Mouse (Mus musculus): ENCODE measurements around the gene Zfp60. TPM values are rescaled to one million over a fixed set of nuclear protein-coding genes. Genes with fewer than 3 reads are reported as not detected.

The Zfp60 gene
- polyA plus RNA-seq, 1 experiment from 2014 or later: 3.9 TPM

DNA sequence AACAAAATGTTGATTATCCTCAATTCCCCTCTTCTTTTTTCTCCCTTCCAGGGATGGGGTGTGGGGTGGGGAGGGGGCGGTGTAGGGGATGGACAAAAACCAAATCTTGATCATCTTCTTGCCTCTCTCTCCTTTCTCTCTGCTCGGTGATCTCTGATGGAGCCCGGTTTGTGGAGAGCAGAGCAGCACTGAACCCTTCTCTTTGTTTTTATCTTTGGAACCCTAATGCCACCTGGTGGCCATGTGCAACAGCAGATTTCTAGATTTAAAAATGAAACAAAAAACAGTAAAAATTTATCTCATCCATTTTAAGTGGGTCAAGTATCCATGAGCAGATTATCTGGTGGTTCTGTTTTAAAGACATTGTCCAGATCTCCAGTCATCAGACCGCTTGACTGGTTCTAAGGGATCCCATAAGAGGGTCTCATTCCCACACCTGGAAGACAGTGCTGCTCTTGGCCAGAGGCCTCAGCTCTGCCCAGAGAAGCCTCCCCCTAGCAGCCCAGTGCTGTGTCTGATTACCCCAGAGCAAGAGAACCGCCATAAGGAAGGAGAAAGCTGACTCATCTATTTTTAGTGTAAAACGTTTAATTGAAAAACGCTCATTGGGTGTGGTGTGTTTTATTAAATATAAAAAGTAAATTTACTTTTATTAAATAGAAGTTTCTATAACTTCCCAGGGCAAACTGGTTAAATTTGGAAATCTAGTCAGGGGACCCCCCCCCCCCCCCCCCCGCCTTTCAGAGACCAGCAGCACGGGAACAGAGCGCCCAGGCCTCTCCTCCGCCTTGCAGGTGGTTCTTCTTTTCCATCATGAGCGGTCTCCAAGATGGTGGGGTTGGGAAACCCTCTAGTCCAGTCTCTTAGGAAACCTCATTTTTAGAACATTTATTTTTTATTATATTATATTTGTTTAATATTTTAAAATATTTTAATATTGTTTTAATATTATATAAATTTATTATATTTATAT is 5.3 kb upstream of the Zfp60 start:
- 39% methylated on average over 12 of the region's 12 CpGs for WGBS (ENCODE audit: insufficient replicate concordance)
- Histone ChIP-seq H3K27ac (ENCODE audit: low read depth) (no peak overlapping the region), H3K4me1 (ENCODE audit: insufficient read depth) (0 out of 2 replicates have a peak, but pooled peaks cover under 1% of the 10 kb centered on the region), H3K4me2 (ENCODE audit: low read depth, low read length) (no peak overlapping the region), H3K9me3 (ENCODE audit: low read length) (no peaks in the 10 kb centered on the region), H3K27me3 (ENCODE audit: insufficient read depth, low read length) (no peaks in the 10 kb centered on the region), H3K4me3 (ENCODE audit: low read depth, low read length) (no peak overlapping the region), H3K36me3 (replicated peaks; ENCODE audit: insufficient read depth, low read length) (no peaks in the 10 kb centered on the region), H3K9ac (replicated peaks) (no peak overlapping the region)
- peak; percentile 51; the same call in 1 of the 2 replicates for ATAC-seq
- peak; percentile 61 for TF ChIP-seq CTCF (IDR thresholded peaks at IDR 0.05; ENCODE audit: low read depth)
- peak; percentile 25; the same call in 1 of the 2 replicates for TF ChIP-seq EP300 (IDR thresholded peaks at IDR 0.05; ENCODE audit: low read depth)
- DNase-seq: peak; percentile 29

DNA sequence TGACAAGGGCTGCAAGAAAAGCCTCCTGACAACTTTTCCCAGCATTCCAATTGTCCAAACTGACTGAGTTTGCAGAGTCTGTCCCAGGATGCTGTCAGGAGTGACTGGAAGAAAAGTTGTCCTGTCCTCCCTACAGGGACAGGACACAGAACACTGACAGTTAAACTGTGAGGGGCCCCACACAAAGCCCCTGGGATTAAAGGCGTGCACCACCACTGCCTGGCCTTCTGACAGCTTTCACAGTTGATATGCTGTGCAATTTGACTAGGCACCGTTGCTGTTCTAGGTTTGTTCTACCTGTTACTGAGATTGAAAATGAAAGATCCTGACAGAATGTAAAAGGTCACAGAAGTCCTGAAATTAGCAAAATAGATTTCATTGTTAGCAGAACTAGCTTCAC is 3.7 kb upstream of the Zfp60 start:
- Histone ChIP-seq H3K27me3 (ENCODE audit: insufficient read depth, low read length) (no peaks in the 10 kb centered on the region), H3K4me2 (ENCODE audit: low read depth, low read length) (no peak overlapping the region), H3K9me3 (ENCODE audit: low read length) (no peaks in the 10 kb centered on the region), H3K9ac (replicated peaks) (no peak overlapping the region), H3K4me3 (ENCODE audit: low read depth, low read length) (no peak overlapping the region), H3K27ac (ENCODE audit: low read depth) (no peak overlapping the region), H3K36me3 (replicated peaks; ENCODE audit: insufficient read depth, low read length) (no peaks in the 10 kb centered on the region), H3K4me1 (ENCODE audit: insufficient read depth) (peaks cover 8% of the 10 kb centered on the region; the same call in 1 of the 2 replicates)
- WGBS (ENCODE audit: insufficient replicate concordance): 54% methylated on average over 2 of the region's 2 CpGs
- no peak for ATAC-seq
- DNase-seq: no peak
- TF ChIP-seq EP300 (IDR thresholded peaks at IDR 0.05; ENCODE audit: low read depth): no peak
- TF ChIP-seq CTCF (IDR thresholded peaks at IDR 0.05; ENCODE audit: low read depth): no peak

DNA sequence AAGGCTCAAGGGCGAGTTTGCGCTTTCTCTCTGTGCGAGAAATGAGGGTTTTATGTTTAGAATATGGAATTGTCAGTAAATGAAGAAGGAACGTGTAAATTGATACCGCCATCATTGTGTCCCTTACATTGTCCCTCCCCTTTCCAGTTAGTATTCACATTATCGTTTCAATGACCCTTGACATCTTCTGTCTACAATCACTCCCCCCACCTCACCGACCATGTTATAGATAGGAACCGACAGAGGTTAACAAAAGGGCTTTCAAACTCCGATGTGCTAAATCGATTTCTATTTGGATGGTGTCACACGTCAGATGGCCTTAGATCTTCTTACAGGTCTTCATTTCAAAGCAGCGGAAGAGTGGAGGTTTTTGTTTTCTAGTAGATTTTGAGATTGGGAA is 757 bp downstream of the Zfp60 start:
- H3K4me1 ChIP-seq (ENCODE audit: insufficient read depth): peaks cover 10% of the 10 kb centered on the region; the same call in 1 of the 2 replicates

DNA sequence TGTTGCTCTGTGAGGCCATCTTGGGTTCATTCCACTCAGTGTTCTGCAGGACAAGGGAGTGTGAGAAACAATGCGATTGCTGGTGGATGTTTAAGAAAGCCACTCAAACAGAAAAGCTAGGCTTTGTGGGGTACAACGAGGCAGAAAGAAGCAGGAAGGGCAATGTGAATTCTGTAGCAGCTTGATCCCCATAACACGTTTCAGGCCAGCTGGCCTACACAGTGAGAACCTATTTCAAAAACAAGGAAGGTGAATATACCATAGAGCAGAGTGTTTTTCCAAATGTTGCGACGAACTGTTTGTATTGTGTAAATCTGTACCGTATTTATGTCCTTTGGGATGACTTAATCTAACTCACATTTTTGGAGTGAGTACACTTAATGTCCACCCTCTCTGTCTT is 1.3 kb downstream of the Zfp60 start:
- Histone ChIP-seq H3K27me3 (ENCODE audit: insufficient read depth, low read length) (no peaks in the 10 kb centered on the region), H3K27ac (ENCODE audit: low read depth) (no peak overlapping the region), H3K4me3 (ENCODE audit: low read depth, low read length) (no peak overlapping the region), H3K36me3 (replicated peaks; ENCODE audit: insufficient read depth, low read length) (no peaks in the 10 kb centered on the region), H3K9me3 (ENCODE audit: low read length) (no peaks in the 10 kb centered on the region), H3K4me2 (ENCODE audit: low read depth, low read length) (peak overlapping the region; percentile 86; the same call in 1 of the 2 replicates), H3K4me1 (ENCODE audit: insufficient read depth) (peaks cover 10% of the 10 kb centered on the region; the same call in 1 of the 2 replicates), H3K9ac (replicated peaks) (no peak overlapping the region)
- WGBS (ENCODE audit: insufficient replicate concordance): 75% methylated on average over 6 of the region's 6 CpGs
- DNase-seq (no peak), ATAC-seq (no peak)
- no peak for TF ChIP-seq CTCF (IDR thresholded peaks at IDR 0.05; ENCODE audit: low read depth)
- TF ChIP-seq EP300 (IDR thresholded peaks at IDR 0.05; ENCODE audit: low read depth): no peak

More for the DNA sequence above, 757 bp downstream of the Zfp60 start:
- H3K4me3 ChIP-seq (ENCODE audit: low read depth, low read length): peak overlapping the region; percentile 61
- no peak for TF ChIP-seq EP300 (IDR thresholded peaks at IDR 0.05; ENCODE audit: low read depth)
- TF ChIP-seq CTCF (IDR thresholded peaks at IDR 0.05; ENCODE audit: low read depth): no peak
- ATAC-seq (peak; percentile 22), DNase-seq (no peak)
- no peaks in the 10 kb centered on the region for H3K36me3 ChIP-seq (replicated peaks; ENCODE audit: insufficient read depth, low read length)
- peak overlapping the region; percentile 68 for H3K9ac ChIP-seq (replicated peaks)
- H3K27me3 ChIP-seq (ENCODE audit: insufficient read depth, low read length): no peaks in the 10 kb centered on the region
- WGBS (ENCODE audit: insufficient replicate concordance): 15% methylated on average over 12 of the region's 12 CpGs
- peak overlapping the region; percentile 72 for H3K27ac ChIP-seq (ENCODE audit: low read depth)
- H3K9me3 ChIP-seq (ENCODE audit: low read length): no peaks in the 10 kb centered on the region
- peak overlapping the region; percentile 86 for H3K4me2 ChIP-seq (ENCODE audit: low read depth, low read length)

DNA sequence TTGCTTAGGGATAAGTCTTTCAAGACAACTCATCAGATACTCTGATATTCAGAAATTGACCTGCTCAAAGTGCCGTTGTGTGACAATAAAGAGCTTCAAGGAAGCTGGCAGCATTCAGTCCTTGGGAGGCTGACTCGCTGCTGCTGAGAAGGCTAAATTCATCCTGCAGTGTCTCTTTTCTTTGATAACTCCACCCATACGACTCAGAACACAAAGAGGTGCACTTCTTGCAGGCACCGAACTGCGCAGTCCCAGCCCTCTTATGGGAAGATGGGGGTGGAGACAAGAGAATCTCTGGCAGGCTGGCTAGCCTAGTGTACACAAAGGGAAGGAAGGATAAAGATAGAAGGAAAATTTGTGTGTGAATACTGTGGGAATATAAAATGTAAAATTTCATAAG is 4.3 kb downstream of the Zfp60 start:
- H3K4me1 ChIP-seq (ENCODE audit: insufficient read depth): peaks cover 10% of the 10 kb centered on the region; the same call in 1 of the 2 replicates
- no peak overlapping the region for H3K4me2 ChIP-seq (ENCODE audit: low read depth, low read length)
- TF ChIP-seq EP300 (IDR thresholded peaks at IDR 0.05; ENCODE audit: low read depth) (no peak), CTCF (IDR thresholded peaks at IDR 0.05; ENCODE audit: low read depth) (no peak)
- no peak for DNase-seq
- H3K9ac ChIP-seq (replicated peaks): no peak overlapping the region
- H3K27me3 ChIP-seq (ENCODE audit: insufficient read depth, low read length): no peaks in the 10 kb centered on the region
- no peak overlapping the region for H3K27ac ChIP-seq (ENCODE audit: low read depth)
- 81% methylated on average over 5 of the region's 5 CpGs for WGBS (ENCODE audit: insufficient replicate concordance)
- no peak for ATAC-seq
- peaks cover 14% of the 10 kb centered on the region for H3K36me3 ChIP-seq (replicated peaks; ENCODE audit: insufficient read depth, low read length)
- H3K4me3 ChIP-seq (ENCODE audit: low read depth, low read length): no peak overlapping the region
- no peaks in the 10 kb centered on the region for H3K9me3 ChIP-seq (ENCODE audit: low read length)

DNA sequence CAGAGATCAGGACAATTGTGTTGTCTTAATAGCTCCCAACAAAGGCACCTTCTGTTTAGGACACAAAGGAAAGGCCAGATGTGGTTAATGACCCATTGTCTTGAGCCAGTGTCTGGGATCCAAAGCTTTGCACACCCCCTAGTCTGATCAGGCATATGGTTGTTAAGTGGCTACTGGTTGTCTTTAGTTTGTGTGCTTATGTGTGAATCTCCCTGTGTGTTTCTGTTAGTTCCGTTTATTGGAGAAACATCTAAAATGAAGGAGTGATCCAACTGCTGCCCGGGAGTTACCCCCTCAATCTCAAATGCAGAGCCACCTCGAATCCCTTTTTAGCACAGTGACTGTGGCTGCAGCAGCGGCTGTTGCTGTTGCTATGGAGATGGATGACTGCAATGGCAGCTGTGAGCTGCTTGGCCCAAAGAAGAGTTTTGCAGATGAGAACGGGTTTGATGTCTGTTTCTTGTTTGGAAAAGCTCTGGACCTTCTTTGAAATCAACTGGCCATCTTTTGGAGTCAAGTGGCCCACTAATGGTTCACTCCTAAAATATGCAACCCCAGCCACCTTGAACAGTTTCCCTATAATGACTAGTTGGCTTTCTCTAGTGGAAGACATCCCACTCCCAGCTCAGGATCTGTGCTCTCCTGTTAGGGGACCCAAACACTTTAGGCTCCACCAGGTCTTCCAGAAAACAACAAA is 25.3 kb downstream of the Zfp60 start:
- Histone ChIP-seq H3K4me2 (ENCODE audit: low read depth, low read length) (no peak overlapping the region), H3K9ac (replicated peaks) (no peak overlapping the region), H3K4me3 (ENCODE audit: low read depth, low read length) (no peak overlapping the region), H3K36me3 (replicated peaks; ENCODE audit: insufficient read depth, low read length) (no peaks in the 10 kb centered on the region), H3K4me1 (ENCODE audit: insufficient read depth) (no peaks in the 10 kb centered on the region), H3K27ac (ENCODE audit: low read depth) (no peak overlapping the region), H3K9me3 (ENCODE audit: low read length) (peaks cover 2% of the 10 kb centered on the region; the same call in 1 of the 2 replicates), H3K27me3 (ENCODE audit: insufficient read depth, low read length) (no peaks in the 10 kb centered on the region)
- 49% methylated on average over 5 of the region's 5 CpGs for WGBS (ENCODE audit: insufficient replicate concordance)
- ATAC-seq (no peak), DNase-seq (no peak)
- TF ChIP-seq CTCF (IDR thresholded peaks at IDR 0.05; ENCODE audit: low read depth) (no peak), EP300 (IDR thresholded peaks at IDR 0.05; ENCODE audit: low read depth) (no peak)
